ENCODE assay signal across 18 mouse cellular contexts in genomic region chr4:105910666-105911065, GRCm38 (mm10).
"Had no signal": no experiment of that assay in that cellular context is flagged by ENCODE, and none has a peak within 500 bp of the region (broad histone marks: within the 10 kb centered on the region; RNA-seq: fewer than 3 reads in every experiment).

No protein-coding gene starts in this region.

- H3K4me2 ChIP-seq: limb, embryonic 12.5 days; liver, embryonic 11.5 days; liver, embryonic 15.5 days; midbrain, embryonic 11.5 days; midbrain, embryonic 15.5 days; neural tube, embryonic 13.5 days; stomach, embryonic 15.5 days had no signal

- DNase-seq: kidney, adult 8-10 months; kidney, postnatal 25 days; retina, postnatal 1 day; right cerebral cortex, postnatal 14 days; thymus, postnatal 4 days had no signal

- H3K27ac ChIP-seq: left cerebral cortex, adult 2 months; limb, embryonic 12.5 days; liver, embryonic 15.5 days; macrophage; midbrain, embryonic 15.5 days; neural tube, embryonic 13.5 days; stomach, embryonic 15.5 days had no signal

- H3K4me3 ChIP-seq: left cerebral cortex, adult 2 months; limb, embryonic 12.5 days; liver, embryonic 15.5 days; megakaryocyte, embryonic 14.5 days; midbrain, embryonic 15.5 days; neural tube, embryonic 13.5 days; stomach, embryonic 15.5 days had no signal

- H3K36me3 ChIP-seq: limb, embryonic 12.5 days; liver, embryonic 15.5 days; midbrain, embryonic 15.5 days; neural tube, embryonic 13.5 days; stomach, embryonic 15.5 days had no signal

- ATAC-seq: hindbrain, embryonic 16.5 days; inflammation-experienced regulatory T-cells, adult 6 months; intestine, postnatal 0 days; midbrain, embryonic 15.5 days had no signal

- H3K9me3 ChIP-seq: liver, embryonic 15.5 days; midbrain, embryonic 15.5 days; neural tube, embryonic 13.5 days; stomach, embryonic 15.5 days had no signal

- H3K9ac ChIP-seq: limb, embryonic 12.5 days; liver, embryonic 15.5 days; midbrain, embryonic 15.5 days; neural tube, embryonic 13.5 days; stomach, embryonic 15.5 days had no signal

- H3K27me3 ChIP-seq: limb, embryonic 12.5 days; liver, embryonic 15.5 days; midbrain, embryonic 15.5 days; neural tube, embryonic 13.5 days; stomach, embryonic 15.5 days had no signal

- H3K4me1 ChIP-seq: liver, embryonic 15.5 days; midbrain, embryonic 15.5 days; neural tube, embryonic 13.5 days had no signal
